Mouse (Mus musculus) kidney, postnatal 36 days (tissue): Measurements from ENCODE around the gene Psen2.
A peak's percentile ranks its signal among the peaks of the same experiment; 100 is the strongest.

Experiments
- DNase-seq, 2 experiments: peaks; one replicate each; pipeline ENCODE4 v3.0.0; 2021 to 2022; ENCODE audit warnings: mixed read lengths in 2 of 2

Gene Psen2

GRCm38 (mm10) chr1:180197956-180198355 lies 65.3 kb downstream of the Psen2 start:
- no peak for DNase-seq

- DNase-seq, result peak; percentile 83 to 85
These were observed 66.7 kb downstream of the Psen2 start for GRCm38 (mm10) chr1:180196508-180196907.

GRCm38 (mm10) chr1:180195703-180196381 lies 67.4 kb downstream of the Psen2 start:
- DNase-seq, result peak; percentile 98 to 99

- DNase-seq, result peak; percentile 79 to 84
These were observed 68.3 kb downstream of the Psen2 start for GRCm38 (mm10) chr1:180194781-180195471.

- no peak for DNase-seq
These were observed 69.2 kb downstream of the Psen2 start for GRCm38 (mm10) chr1:180194048-180194447.

- DNase-seq, result no peak
These were observed 69.8 kb downstream of the Psen2 start for GRCm38 (mm10) chr1:180193391-180193935.

- DNase-seq, result no peak
These were observed 70.4 kb downstream of the Psen2 start for GRCm38 (mm10) chr1:180192866-180193265.

GRCm38 (mm10) chr1:180191651-180192220 lies 71.5 kb downstream of the Psen2 start:
- DNase-seq, result no peak

- DNase-seq, result no peak
These were observed 72.1 kb downstream of the Psen2 start for GRCm38 (mm10) chr1:180191112-180191511.

- peak; percentile 64 to 80 for DNase-seq
These were observed 74.3 kb downstream of the Psen2 start for GRCm38 (mm10) chr1:180188951-180189350.

- DNase-seq, result no peak
These were observed 76.9 kb downstream of the Psen2 start for GRCm38 (mm10) chr1:180186371-180186770.

GRCm38 (mm10) chr1:180185877-180186276 lies 77.4 kb downstream of the Psen2 start:
- no peak for DNase-seq

- no peak for DNase-seq
These were observed 78.5 kb downstream of the Psen2 start for GRCm38 (mm10) chr1:180184768-180185167.

- DNase-seq, result peak in 1 of 2 experiments; percentile 58
These were observed 79.6 kb downstream of the Psen2 start for GRCm38 (mm10) chr1:180183525-180184159.

GRCm38 (mm10) chr1:180182731-180183130 lies 80.5 kb downstream of the Psen2 start:
- peak in 1 of 2 experiments; percentile 68 for DNase-seq

- no peak for DNase-seq
These were observed 81.3 kb downstream of the Psen2 start for GRCm38 (mm10) chr1:180181966-180182319.

GRCm38 (mm10) chr1:180181304-180181965 lies 81.8 kb downstream of the Psen2 start:
- peak; percentile 68 to 81 for DNase-seq

- no peak for DNase-seq
These were observed 83.4 kb downstream of the Psen2 start for GRCm38 (mm10) chr1:180179840-180180239.

- DNase-seq, result peak; percentile 45 to 54
These were observed 84.1 kb downstream of the Psen2 start for GRCm38 (mm10) chr1:180179100-180179499.

- peak in 1 of 2 experiments; percentile 53 for DNase-seq
These were observed 84.9 kb downstream of the Psen2 start for GRCm38 (mm10) chr1:180178340-180178739.
